Mouse (Mus musculus) liver, postnatal 0 days (tissue): ENCODE measurements around the gene Taf6.

ENCODE experiments used
- CTCF ChIP-seq: sonication (generic); IDR thresholded peaks from 2 replicates; pipeline ENCODE4 v1.5.1; 2016; ENCODE audit warnings: antibody characterized with exemption, low read depth
- EP300 ChIP-seq: IDR thresholded peaks from 2 replicates; pipeline ENCODE4 v1.6.1; 2016; ENCODE audit warnings: antibody characterized with exemption, low read depth, mild to moderate bottlenecking

DNA sequence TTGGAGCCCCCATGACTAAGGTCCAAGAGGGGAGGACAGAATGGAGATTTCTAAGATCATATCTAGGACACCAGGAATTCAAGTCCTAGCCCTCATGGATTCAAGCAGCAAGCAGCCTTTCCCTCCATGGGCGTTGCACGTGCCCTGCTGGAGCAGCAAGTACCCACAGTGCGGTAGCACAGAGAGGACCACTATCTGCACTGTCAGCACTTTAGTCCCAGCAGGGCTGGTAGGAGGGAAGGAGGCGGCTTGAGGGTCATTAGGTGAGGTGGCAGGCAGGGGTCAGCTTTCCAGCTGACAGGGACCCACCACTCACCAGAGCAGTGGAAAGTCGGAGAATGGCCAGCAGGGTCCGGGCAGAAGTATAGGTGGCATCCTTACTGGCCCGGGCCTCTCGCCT is 21.7 kb downstream of the Taf6 start:
- no peak for TF ChIP-seq CTCF
- no peak for TF ChIP-seq EP300
